Mouse (Mus musculus) intestine, postnatal 0 days (tissue): ENCODE data around the gene Srsf2. TPM values are rescaled to one million over a fixed set of nuclear protein-coding genes. Genes with fewer than 3 reads are reported as not detected.

ENCODE experiments used
- ATAC-seq: fragments of 200-750 bp; cut with Nextera tagmentation; 2 replicates; pipeline ENCODE4 v1.8.0; 2017; ENCODE audit warnings: mild to moderate bottlenecking, moderate TSS enrichment, moderate library complexity
- H3K27ac ChIP-seq: fragments of 300-500 bp; sonication (generic); 2 replicates; pipeline ENCODE4 v1.5.1; 2014; ENCODE audit warnings: mild to moderate bottlenecking, low read depth, low read length, moderate library complexity
- H3K27me3 ChIP-seq: fragments of 300-500 bp; sonication (generic); replicated peaks from 2 replicates; pipeline ENCODE4 v1.6.1; 2014; ENCODE audit warnings: low read length, mixed read lengths; ENCODE audit not compliant: control insufficient read depth, insufficient read depth
- H3K36me3 ChIP-seq: fragments of 300-500 bp; sonication (generic); 2 replicates; pipeline ENCODE4 v1.6.1; 2014; ENCODE audit warnings: mild to moderate bottlenecking, moderate library complexity; ENCODE audit not compliant: control insufficient read depth, insufficient read depth
- H3K4me1 ChIP-seq: fragments of 300-500 bp; sonication (generic); replicated peaks from 2 replicates; pipeline ENCODE4 v1.6.1; 2014; ENCODE audit warnings: antibody characterized with exemption, low read length, mixed read lengths; ENCODE audit not compliant: control insufficient read depth, insufficient read depth
- H3K4me2 ChIP-seq: fragments of 300-500 bp; sonication (generic); replicated peaks from 2 replicates; pipeline ENCODE4 v1.6.1; 2014; ENCODE audit warnings: low read depth, mild to moderate bottlenecking, moderate library complexity
- H3K4me3 ChIP-seq: fragments of 300-500 bp; sonication (generic); 2 replicates; pipeline ENCODE4 v1.5.1; 2014; ENCODE audit warnings: low read depth, low read length
- H3K9ac ChIP-seq: fragments of 300-500 bp; sonication (generic); 2 replicates; pipeline ENCODE4 v1.6.1; 2014; ENCODE audit warnings: mild to moderate bottlenecking, low read depth, low read length
- H3K9me3 ChIP-seq: fragments of 300-500 bp; sonication (generic); 2 replicates; pipeline ENCODE4 v1.6.1; 2016; ENCODE audit warnings: mixed run types; ENCODE audit not compliant: control insufficient read depth
- CTCF ChIP-seq: sonication (generic); IDR thresholded peaks from 2 replicates; pipeline ENCODE4 v1.5.1; 2016; ENCODE audit warnings: low read depth, mild to moderate bottlenecking, control low read depth, antibody characterized with exemption, moderate library complexity
- WGBS: fragments of 180-500 bp; shearing (Covaris S2); extraction: QIAGEN DNeasy Blood & Tissue Kit; methylation state at CpG from one replicate; pipeline ENCODE4 v1.1.7; 2014; 5-methylcytosine and 5-hydroxymethylcytosine counted together
- polyA plus RNA-seq: library from polyadenylated mRNA; unstranded; fragments of >200 nt; fragmentation: Nextera tagmentation; extraction: Ambion mirVana; gene quantifications from 2 replicates; pipeline ENCODE4 v1.2.1, GENCODE M21; 2015

Srsf2 gene
- polyA plus RNA-seq, 1 experiment from 2014 or later = 354 TPM

DNA sequence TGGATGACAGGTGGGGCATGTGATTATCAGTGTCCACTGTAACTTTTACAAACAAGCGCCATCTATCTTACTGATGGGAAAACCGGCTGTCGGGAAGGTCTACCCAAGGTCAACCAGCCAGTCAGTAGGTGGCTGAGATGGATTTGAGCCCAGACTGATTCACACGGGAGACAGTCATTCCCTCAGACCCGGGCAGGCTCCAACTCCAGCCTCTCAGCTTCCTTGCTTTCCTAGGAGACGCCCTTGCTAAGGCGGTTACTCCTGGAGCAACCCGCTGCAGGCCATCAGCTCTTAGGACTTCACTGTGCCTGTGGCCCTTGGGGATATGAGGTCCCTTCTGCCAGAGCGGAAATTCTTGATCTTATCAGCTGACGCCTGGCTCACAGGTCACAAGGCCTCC, 11.6 kb upstream of the Srsf2 start:
- WGBS = 55% methylated on average over 10 of the region's 10 CpGs
- no peaks in the 10 kb centered on the region for H3K27me3 ChIP-seq

DNA sequence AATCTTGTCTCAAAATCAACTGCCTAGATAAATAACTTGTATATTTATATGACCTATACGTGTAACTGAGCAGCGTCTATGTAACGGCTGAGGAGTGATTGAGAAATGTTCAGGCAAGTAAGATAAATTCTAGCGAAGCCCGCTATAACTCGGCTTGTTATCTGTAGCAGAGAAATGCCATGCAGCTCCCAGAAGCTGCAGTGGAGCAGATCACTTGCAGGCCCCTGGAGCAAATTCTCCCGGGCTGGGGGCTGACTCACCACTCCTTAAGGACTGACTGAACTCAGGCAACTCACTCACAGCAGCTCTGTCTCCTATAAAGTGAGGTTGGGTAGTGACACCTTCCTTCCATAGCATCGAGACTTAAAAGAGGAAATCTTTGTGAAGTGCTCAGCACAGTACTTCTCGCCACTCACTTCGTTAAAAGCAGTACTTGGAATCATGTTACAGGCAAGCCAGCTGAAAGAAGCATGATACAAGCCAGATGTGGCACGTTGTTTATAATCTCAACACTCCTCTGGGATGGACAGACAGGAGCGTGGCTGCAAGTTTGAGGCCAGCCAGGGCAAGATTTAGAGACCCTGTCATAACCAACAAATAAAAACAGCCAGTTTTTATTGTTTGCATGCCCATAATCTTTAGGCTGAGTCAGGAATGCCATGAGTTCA, 4.4 kb upstream of the Srsf2 start:
- Histone ChIP-seq H3K4me3 (no peak overlapping the region), H3K9ac (no peak overlapping the region), H3K4me2 (no peak overlapping the region), H3K4me1 (no peaks in the 10 kb centered on the region), H3K36me3 (peaks cover 23% of the 10 kb centered on the region), H3K27ac (peak overlapping the region; percentile 35), H3K27me3 (no peaks in the 10 kb centered on the region), H3K9me3 (no peaks in the 10 kb centered on the region)
- no peak for TF ChIP-seq CTCF
- no peak for ATAC-seq
- 47% methylated on average over 12 of the region's 12 CpGs for WGBS

More for the DNA sequence above, 11.6 kb upstream of the Srsf2 start:
- no peak for TF ChIP-seq CTCF
- ATAC-seq = no peak
- H3K4me3 ChIP-seq = no peak overlapping the region
- peak overlapping the region; percentile 21; the same call in 1 of the 2 replicates for H3K27ac ChIP-seq
- H3K4me1 ChIP-seq = no peaks in the 10 kb centered on the region
- H3K36me3 ChIP-seq = peaks cover 54% of the 10 kb centered on the region
- H3K4me2 ChIP-seq = no peak overlapping the region
- no peaks in the 10 kb centered on the region for H3K9me3 ChIP-seq
- no peak overlapping the region for H3K9ac ChIP-seq

DNA sequence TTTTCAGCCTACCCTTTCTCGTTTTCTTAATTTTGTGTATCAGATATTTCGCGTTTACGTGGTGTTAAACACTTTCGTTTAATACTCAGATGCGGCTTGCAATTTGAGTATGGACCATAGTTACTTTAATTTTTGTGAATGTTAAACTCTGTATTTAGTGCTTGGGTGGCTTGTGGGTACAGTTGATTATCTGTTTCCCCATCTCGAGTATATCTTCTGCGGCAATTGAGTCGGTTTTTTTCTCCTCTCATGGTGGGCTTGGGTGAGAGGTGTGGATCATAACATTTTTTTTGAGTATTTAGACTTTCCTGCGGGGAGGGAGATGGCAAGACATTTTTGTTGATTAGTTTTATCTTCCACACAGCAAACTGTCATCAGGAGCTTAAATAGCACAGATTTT, 1.4 kb upstream of the Srsf2 start:
- H3K9me3 ChIP-seq = no peaks in the 10 kb centered on the region
- H3K27ac ChIP-seq = peak overlapping the region; percentile 97; the same call in 1 of the 2 replicates
- no peaks in the 10 kb centered on the region for H3K27me3 ChIP-seq
- peak overlapping the region; percentile 72 for H3K4me2 ChIP-seq
- TF ChIP-seq CTCF = no peak
- H3K9ac ChIP-seq = peak overlapping the region; percentile 96
- H3K4me3 ChIP-seq = peak overlapping the region; percentile 93
- no peaks in the 10 kb centered on the region for H3K4me1 ChIP-seq
- ATAC-seq = no peak
- peaks cover 20% of the 10 kb centered on the region for H3K36me3 ChIP-seq
- 19% methylated on average over 10 of the region's 10 CpGs for WGBS

DNA sequence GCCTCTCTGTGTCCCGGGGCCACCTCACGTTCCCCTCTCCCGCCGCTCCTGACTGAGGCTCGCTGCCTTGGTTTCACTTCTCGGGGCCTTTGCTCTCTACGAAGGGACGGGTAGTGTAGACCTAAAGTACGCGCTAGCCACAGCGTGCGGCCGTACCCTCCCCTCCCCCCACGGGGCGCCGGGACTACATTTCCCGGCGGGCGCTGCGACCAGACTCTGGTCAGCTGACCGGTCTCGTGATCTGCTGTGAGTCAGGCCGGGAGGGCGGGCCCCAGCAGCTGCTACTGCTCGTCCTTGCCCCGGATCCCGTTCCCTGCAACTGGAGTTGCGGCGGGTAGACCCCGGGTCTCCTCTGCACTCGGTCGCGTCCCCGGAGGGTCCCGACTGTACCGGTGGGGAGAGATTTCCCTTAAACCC, 626 bp upstream of the Srsf2 start:
- peak; percentile 79 for ATAC-seq
- under 1% methylated on average over 36 of the region's 36 CpGs for WGBS
- Histone ChIP-seq H3K36me3 (peaks cover 20% of the 10 kb centered on the region), H3K4me3 (peak overlapping the region; percentile 93), H3K9me3 (no peaks in the 10 kb centered on the region), H3K27me3 (no peaks in the 10 kb centered on the region), H3K4me1 (no peaks in the 10 kb centered on the region), H3K4me2 (peak overlapping the region; percentile 72), H3K27ac (peak overlapping the region; percentile 97), H3K9ac (peak overlapping the region; percentile 96)
- no peak for TF ChIP-seq CTCF

DNA sequence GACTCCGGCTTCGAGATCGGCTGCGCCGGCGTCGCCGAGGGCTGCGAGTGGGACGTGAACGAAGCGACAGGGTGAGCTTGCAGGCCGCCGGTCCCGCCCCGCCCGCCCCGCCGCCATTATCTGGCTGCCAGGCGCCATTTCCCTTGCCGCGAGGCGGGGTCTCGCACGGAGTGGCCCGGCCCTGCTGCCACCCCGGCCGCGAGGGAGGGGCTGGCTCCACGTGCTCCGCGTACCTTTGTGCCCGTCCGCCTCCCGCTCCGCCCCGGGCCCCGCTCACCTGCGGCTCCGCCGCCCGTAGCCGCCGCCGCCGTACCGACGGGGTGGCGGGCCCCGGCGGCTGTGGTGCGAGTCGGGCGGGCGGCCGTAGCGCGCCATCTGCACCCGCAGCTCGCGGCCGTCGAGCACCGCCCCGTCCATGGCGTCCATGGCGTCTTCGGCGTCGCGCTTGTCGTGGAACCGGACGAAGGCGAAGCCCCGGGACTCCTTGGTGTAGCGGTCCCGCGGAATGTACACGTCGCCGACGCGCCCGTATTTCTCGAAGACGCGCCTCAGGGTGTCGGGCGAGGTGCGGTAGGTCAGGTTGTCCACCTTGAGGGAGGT, 503 bp downstream of the Srsf2 start, which contains the start of gene Mfsd11:
Gene Mfsd11, plus strand, starts transcription at position 150 of the 600 bp plus-strand sequence.
- Histone ChIP-seq H3K4me3 (peak within 1 kb of the TSS; percentile 93), H3K9me3 (no peaks in the 10 kb centered on the region), H3K9ac (peak within 1 kb of the TSS; percentile 96), H3K4me1 (no peaks in the 10 kb centered on the region), H3K4me2 (peak within 1 kb of the TSS; percentile 72), H3K36me3 (peaks cover 29% of the 10 kb centered on the region), H3K27me3 (no peaks in the 10 kb centered on the region), H3K27ac (peak within 1 kb of the TSS; percentile 97)
- ATAC-seq = peak; percentile 58
- under 1% methylated on average over 79 of the region's 91 CpGs for WGBS
- TF ChIP-seq CTCF = no peak

DNA sequence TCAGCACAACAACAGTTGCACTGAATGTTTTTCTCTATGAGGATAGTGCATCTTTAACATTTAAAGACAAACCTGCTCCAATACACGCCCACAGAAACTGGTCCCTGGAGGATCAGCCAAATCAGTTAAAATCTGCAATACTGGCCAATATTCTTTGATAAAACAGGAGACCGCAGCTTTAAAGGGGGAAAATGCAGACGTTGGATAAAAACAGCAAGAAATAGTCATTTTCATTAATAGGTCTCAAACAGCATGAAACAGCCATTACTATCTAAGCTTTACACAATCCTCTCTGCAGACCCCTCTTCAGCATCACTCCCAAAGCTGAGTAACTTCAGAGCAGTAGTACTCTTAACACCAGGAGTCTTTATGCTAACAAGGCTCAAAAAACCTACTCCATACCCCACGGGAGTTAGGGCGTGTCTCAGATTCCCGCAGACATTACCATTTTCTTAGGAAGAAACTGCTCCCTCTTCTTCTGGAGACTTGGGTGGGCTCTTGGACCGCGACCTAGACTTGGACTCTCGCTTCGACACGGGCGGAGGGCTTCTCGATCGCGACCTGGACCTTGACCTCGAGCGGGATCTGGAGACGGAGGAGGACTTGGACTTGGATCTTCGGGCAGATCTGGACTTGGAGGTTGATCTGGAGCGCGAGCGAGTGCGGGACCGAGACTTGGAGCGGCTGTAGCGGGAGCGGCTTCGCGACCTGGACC, 1.2 kb downstream of the Srsf2 start:
- peaks cover 29% of the 10 kb centered on the region for H3K36me3 ChIP-seq

More for the DNA sequence above, 1.2 kb downstream of the Srsf2 start:
- ATAC-seq = peak; percentile 9
- Histone ChIP-seq H3K4me3 (peak overlapping the region; percentile 93), H3K27ac (peak overlapping the region; percentile 97), H3K9me3 (no peaks in the 10 kb centered on the region), H3K9ac (peak overlapping the region; percentile 96), H3K27me3 (no peaks in the 10 kb centered on the region), H3K4me1 (no peaks in the 10 kb centered on the region), H3K4me2 (peak overlapping the region; percentile 72)
- under 1% methylated on average over 28 of the region's 29 CpGs for WGBS
- no peak for TF ChIP-seq CTCF
